Comparison of ENCODE assay signal across 8 mouse cellular contexts in genomic region chr17:70852686-70853386, GRCm38 (mm10). TPM values are rescaled to one million over a fixed set of nuclear protein-coding genes. Genes with fewer than 3 reads are reported as not detected.
DNase-seq lines count a peak whose midpoint lies in the region; ATAC-seq lines count a peak whose summit lies in the region.

No protein-coding gene starts in this region.

- DNase-seq in MEL-GATA-1-ER (ENCODE audit: extremely low read depth, low read depth), result peak; percentile 44
- DNase-seq in c-Kit-positive CD71-positive TER-119-positive erythroid progenitor cells, embryonic 14.5 days (ENCODE audit: low spot score), result peak; percentile 22
- peak; percentile 82 for DNase-seq in forelimb bud, embryonic 11.5 days (ENCODE audit: low read depth, low spot score)
- peak; percentile 82 for DNase-seq in hindbrain, embryonic 11.5 days (ENCODE audit: low spot score)
- peak; percentile 48 to 55 for DNase-seq in layer of hippocampus, postnatal 36 days
- DNase-seq in retina, postnatal 1 day, result peak; percentile 86
- peak; percentile 85 to 89 for DNase-seq in urinary bladder, postnatal 36 days (ENCODE audit: low spot score in 2 of 2)

- H3K79me2 ChIP-seq in macrophage (ENCODE audit: inconsistent target), result peaks cover 54% of the 10 kb centered on the region

- H3K9ac ChIP-seq in hindbrain, embryonic 11.5 days (ENCODE audit: low read depth, low read length), result peak overlapping the region; percentile 68

- WGBS in hindbrain, embryonic 11.5 days, result under 1% methylated on average over 51 of the region's 51 CpGs
- under 1% methylated on average over 45 of the region's 51 CpGs for WGBS in macrophage (ENCODE audit: missing documents)

- H3K4me3 ChIP-seq in hindbrain, embryonic 11.5 days (ENCODE audit: low read depth, low read length), result peak overlapping the region; percentile 59
- peak overlapping the region; percentile 77 for H3K4me3 ChIP-seq in macrophage (ENCODE audit: inconsistent target)

- H3K4me2 ChIP-seq in hindbrain, embryonic 11.5 days (replicated peaks; ENCODE audit: low read depth, low read length), result peak overlapping the region; percentile 70

- peak overlapping the region; percentile 83 for H3K27ac ChIP-seq in hindbrain, embryonic 11.5 days (ENCODE audit: low read depth, low read length)
- peak overlapping the region; percentile 98 for H3K27ac ChIP-seq in macrophage

- H3K9me3 ChIP-seq in hindbrain, embryonic 11.5 days (ENCODE audit: control insufficient read depth, low read length), result no peaks in the 10 kb centered on the region

- peak; percentile 62 for ATAC-seq in hindbrain, embryonic 11.5 days (ENCODE audit: low FRiP score)

- H3K36me3 ChIP-seq in hindbrain, embryonic 11.5 days (ENCODE audit: control insufficient read depth, insufficient read depth, low read length), result no peaks in the 10 kb centered on the region
- H3K36me3 ChIP-seq in macrophage (ENCODE audit: inconsistent target), result no peaks in the 10 kb centered on the region

- no peaks in the 10 kb centered on the region for H3K27me3 ChIP-seq in hindbrain, embryonic 11.5 days (ENCODE audit: control insufficient read depth, insufficient read depth, low read length)

- no peaks in the 10 kb centered on the region; the same call in 1 of the 2 replicates for H3K4me1 ChIP-seq in hindbrain, embryonic 11.5 days (replicated peaks; ENCODE audit: control insufficient read depth, insufficient read depth, low read length)

RNA-seq across cellular contexts. Expression of gene Tgif1, which starts 0.5 kb away (rescaled TPM):
- polyA plus RNA-seq in hindbrain, embryonic 11.5 days (2014; fragmentation: Nextera tagmentation; extraction: Ambion mirVana), result 61.6 and 66.0 TPM in 2 replicates
- total RNA-seq in layer of hippocampus, postnatal 36 days (2021), result 1 to 10 TPM; 1.9 to 2.0 TPM
- total RNA-seq in macrophage (2018; cell fraction: chromatin; rRNA removed), result 1,000 to 10,000 TPM in 1 of 26 experiments, 100 to 1,000 TPM in 25; 155 to 1,067 (median 440) TPM
- total RNA-seq in macrophage (2018; cell fraction: cytosol; rRNA removed), result 100 to 1,000 TPM in 18 of 26 experiments, 10 to 100 TPM in 8; 49.4 to 328 (median 151) TPM
- 1,000 to 10,000 TPM in 4 of 26 experiments, 100 to 1,000 TPM in 22; 178 to 1,168 (median 515) TPM for total RNA-seq in macrophage (2018; cell fraction: nucleus; rRNA removed)
- 68.9 to 96.0 TPM (median 82.3 TPM) in 3 replicates for polyA plus RNA-seq in macrophage (2018)

Comparison
In these comparisons a context has a peak if more than half of its experiments do, and no peak if none do; other contexts are left out.
1. Peak in every context shown above with its lines: DNase-seq, ATAC-seq, H3K4me3 ChIP-seq and H3K27ac ChIP-seq.
2. DNase-seq: peak in every context shown above with its lines; median percentile 87 in urinary bladder, postnatal 36 days; 86 in retina, postnatal 1 day; 82 in forelimb bud, embryonic 11.5 days; 82 in hindbrain, embryonic 11.5 days; 52 in layer of hippocampus, postnatal 36 days; 44 in MEL-GATA-1-ER; 22 in c-Kit-positive CD71-positive TER-119-positive erythroid progenitor cells, embryonic 14.5 days.